Mouse (Mus musculus) embryo, embryonic 11.5 days (tissue): ENCODE results near the gene Armc7.
"Not testable (repeated sequence)": the region's sequence is repeated elsewhere in the genome, so short reads cannot be mapped to it uniquely, and the experiment has no call there.

Experiments used
- DNase-seq: peaks from one replicate; pipeline ENCODE4 v3.0.0-alpha.2; 2012; ENCODE audit warnings: low read depth, low spot score

Armc7 gene

GRCm38 (mm10) chr11:115454822-115455221 lies 20.6 kb upstream of the Armc7 start:
- DNase-seq, result not testable (repeated sequence)

GRCm38 (mm10) chr11:115455619-115456018 lies 19.8 kb upstream of the Armc7 start:
- DNase-seq, result no peak

GRCm38 (mm10) chr11:115456182-115456581 lies 19.3 kb upstream of the Armc7 start:
- no peak for DNase-seq

- DNase-seq, result no peak
These were observed 18.1 kb upstream of the Armc7 start for GRCm38 (mm10) chr11:115457405-115457804.

- no peak for DNase-seq
These were observed 14.5 kb upstream of the Armc7 start for GRCm38 (mm10) chr11:115460976-115461375.

GRCm38 (mm10) chr11:115461846-115462242 lies 13.6 kb upstream of the Armc7 start:
- no peak for DNase-seq

GRCm38 (mm10) chr11:115462243-115462891 lies 13.1 kb upstream of the Armc7 start, which contains the start of gene Slc16a5:
TSS of gene Slc16a5 (plus strand) at chr11:115462474.
- no peak for DNase-seq

- DNase-seq, result no peak
These were observed 12.1 kb upstream of the Armc7 start for GRCm38 (mm10) chr11:115463397-115463796.

GRCm38 (mm10) chr11:115464851-115465250 lies 10.6 kb upstream of the Armc7 start:
- DNase-seq, result no peak

GRCm38 (mm10) chr11:115467217-115467618 lies 8.2 kb upstream of the Armc7 start:
- DNase-seq, result peak; percentile 61

GRCm38 (mm10) chr11:115472183-115472582 lies 3.3 kb upstream of the Armc7 start:
- DNase-seq, result no peak

GRCm38 (mm10) chr11:115473626-115474275 lies 1.7 kb upstream of the Armc7 start:
- peak; percentile 91 for DNase-seq

- DNase-seq, result no peak
These were observed 331 bp downstream of the Armc7 start for GRCm38 (mm10) chr11:115475758-115476237.

GRCm38 (mm10) chr11:115476630-115477029 lies 1.2 kb downstream of the Armc7 start:
- not testable (repeated sequence) for DNase-seq

GRCm38 (mm10) chr11:115477388-115477787 lies 1.9 kb downstream of the Armc7 start:
- DNase-seq, result not testable (repeated sequence)

GRCm38 (mm10) chr11:115478296-115478938 lies 3.0 kb downstream of the Armc7 start:
- no peak for DNase-seq

GRCm38 (mm10) chr11:115481553-115482259 lies 6.2 kb downstream of the Armc7 start:
- no peak for DNase-seq

GRCm38 (mm10) chr11:115483278-115483677 lies 7.8 kb downstream of the Armc7 start:
- DNase-seq, result no peak

- DNase-seq, result peak; percentile 67
These were observed 8.3 kb downstream of the Armc7 start for GRCm38 (mm10) chr11:115483726-115484125.

- no peak for DNase-seq
These were observed 9.7 kb downstream of the Armc7 start for GRCm38 (mm10) chr11:115485155-115485554.

GRCm38 (mm10) chr11:115488551-115489104 lies 13.2 kb downstream of the Armc7 start:
- no peak for DNase-seq
